Comparison of ENCODE assay signal across 13 mouse cellular contexts in genomic region chr12:89764191-89765082, GRCm38 (mm10).
DNase-seq lines count a peak whose midpoint lies in the region; ATAC-seq and TF ChIP-seq lines count a peak whose summit lies in the region.
"Had no signal": no experiment of that assay in that cellular context is flagged by ENCODE, and none has a peak within 500 bp of the region (broad histone marks: within the 10 kb centered on the region; RNA-seq: fewer than 3 reads in every experiment).

No protein-coding gene starts in this region.

- H3K27ac ChIP-seq in hindbrain, embryonic 13.5 days = peak overlapping the region; percentile 80
- no peak overlapping the region for H3K27ac ChIP-seq in midbrain, postnatal 0 days (ENCODE audit: low read depth, low read length)
- H3K27ac ChIP-seq: limb, embryonic 12.5 days; stomach, embryonic 15.5 days had no signal

- no peaks in the 10 kb centered on the region for H3K27me3 ChIP-seq in hindbrain, embryonic 13.5 days
- no peaks in the 10 kb centered on the region for H3K27me3 ChIP-seq in midbrain, postnatal 0 days (ENCODE audit: insufficient read depth, low read length)
- H3K27me3 ChIP-seq: limb, embryonic 12.5 days; stomach, embryonic 15.5 days had no signal

- TF ChIP-seq POLR2A in lung, adult 2 months (IDR thresholded peaks at IDR 0.05; ENCODE audit: borderline replicate concordance, extremely low read depth, low read depth, low read length) = no peak

- WGBS in hindbrain, embryonic 13.5 days = 30% methylated on average over 10 of the region's 10 CpGs
- WGBS in midbrain, postnatal 0 days = 44% methylated on average over 10 of the region's 10 CpGs
- 34% methylated on average over 10 of the region's 10 CpGs for WGBS in lung, adult 2 months

- H3K4me1 ChIP-seq in hindbrain, embryonic 13.5 days (replicated peaks) = peaks cover 19% of the 10 kb centered on the region
- peaks cover 7% of the 10 kb centered on the region; the same call in 1 of the 2 replicates for H3K4me1 ChIP-seq in midbrain, postnatal 0 days (ENCODE audit: insufficient read depth, low read length)
- no peaks in the 10 kb centered on the region for H3K4me1 ChIP-seq in lung, adult 2 months (ENCODE audit: control insufficient read depth, insufficient read depth, low read length)
- H3K4me1 ChIP-seq: limb, embryonic 12.5 days; stomach, embryonic 15.5 days had no signal

- TF ChIP-seq CTCF in midbrain, postnatal 0 days (IDR thresholded peaks at IDR 0.05) = no peak
- no peak for TF ChIP-seq CTCF in lung, adult 2 months (IDR thresholded peaks at IDR 0.05; ENCODE audit: insufficient read depth, low read length)

- H3K9ac ChIP-seq in hindbrain, embryonic 13.5 days = peak overlapping the region; percentile 39
- H3K9ac ChIP-seq in midbrain, postnatal 0 days (replicated peaks; ENCODE audit: low read length, poor library complexity, severe bottlenecking) = no peak overlapping the region
- H3K9ac ChIP-seq: limb, embryonic 12.5 days; stomach, embryonic 15.5 days had no signal

- ATAC-seq in frontal cortex, adult (ENCODE audit: low TSS enrichment) = peak; percentile 67
- ATAC-seq in hindbrain, embryonic 13.5 days (ENCODE audit: low FRiP score) = peak; percentile 89
- ATAC-seq in midbrain, postnatal 0 days (ENCODE audit: low FRiP score) = no peak

- peak overlapping the region; percentile 26 for H3K4me2 ChIP-seq in hindbrain, embryonic 13.5 days
- H3K4me2 ChIP-seq in midbrain, postnatal 0 days (ENCODE audit: low read depth, low read length, poor library complexity, severe bottlenecking) = no peak overlapping the region
- H3K4me2 ChIP-seq: limb, embryonic 12.5 days; stomach, embryonic 15.5 days had no signal

- no peak for DNase-seq in frontal cortex, postnatal 36 days (ENCODE audit: low spot score in 2 of 2)
- peak; percentile 27 for DNase-seq in embryo, embryonic 9.5 days (ENCODE audit: extremely low spot score)
- peak; percentile 22 for DNase-seq in midbrain, postnatal 0 days (ENCODE audit: low spot score)
- DNase-seq in adrenal gland, adult 2 months = no peak
- no peak for DNase-seq in lung, adult 2 months
- DNase-seq in thymus, postnatal 36 days = no peak
- DNase-seq: adrenal gland, adult 8-10 months; kidney, postnatal 36 days had no signal

- H3K36me3 ChIP-seq in hindbrain, embryonic 13.5 days = no peaks in the 10 kb centered on the region
- H3K36me3 ChIP-seq in midbrain, postnatal 0 days (ENCODE audit: insufficient read depth, low read length) = no peaks in the 10 kb centered on the region
- H3K36me3 ChIP-seq: G1E; limb, embryonic 12.5 days; stomach, embryonic 15.5 days had no signal

- H3K4me3 ChIP-seq in hindbrain, embryonic 13.5 days = no peak overlapping the region
- H3K4me3 ChIP-seq in midbrain, postnatal 0 days (ENCODE audit: low read depth, low read length) = no peak overlapping the region
- H3K4me3 ChIP-seq in lung, adult 2 months (replicated peaks; ENCODE audit: extremely low read depth, low read depth, low read length) = no peak overlapping the region
- H3K4me3 ChIP-seq: limb, embryonic 12.5 days; stomach, embryonic 15.5 days had no signal

- no peaks in the 10 kb centered on the region for H3K9me3 ChIP-seq in hindbrain, embryonic 13.5 days
- H3K9me3 ChIP-seq in midbrain, postnatal 0 days (ENCODE audit: low read length) = no peaks in the 10 kb centered on the region
- H3K9me3 ChIP-seq: limb, embryonic 12.5 days; stomach, embryonic 15.5 days had no signal

Comparison
In these comparisons a context has a peak if more than half of its experiments do, and no peak if none do; other contexts are left out.
1. DNase-seq: peak in embryo, embryonic 9.5 days (single experiment) and midbrain, postnatal 0 days (single experiment); none in frontal cortex, postnatal 36 days (0 of 2), adrenal gland, adult 2 months (single experiment), lung, adult 2 months (single experiment) and thymus, postnatal 36 days (0 of 2).